Mouse (Mus musculus): ENCODE measurements around the gene Lbx2.

The Lbx2 gene

GRCm38 (mm10) chr6:83070311-83071219 lies 15.6 kb upstream of the Lbx2 start:
- 3% methylated on average over 58 of the region's 58 CpGs for WGBS

GRCm38 (mm10) chr6:83071220-83071619 lies 14.9 kb upstream of the Lbx2 start:
- WGBS, result 2% methylated on average over 24 of the region's 24 CpGs

GRCm38 (mm10) chr6:83074979-83075378 lies 11.2 kb upstream of the Lbx2 start:
- 18% methylated on average over 2 of the region's 2 CpGs for WGBS

- under 1% methylated on average over 54 of the region's 54 CpGs for WGBS
These were observed 8.4 kb upstream of the Lbx2 start, which contains the start of gene Pcgf1 for GRCm38 (mm10) chr6:83077630-83078323. Gene Pcgf1 (plus strand): TSS chr6:83077869.

- under 1% methylated on average over 46 of the region's 46 CpGs for WGBS
These were observed 7.8 kb upstream of the Lbx2 start for GRCm38 (mm10) chr6:83078324-83078858.

- WGBS, result 97% methylated on average over 5 of the region's 5 CpGs
These were observed 6.0 kb upstream of the Lbx2 start for GRCm38 (mm10) chr6:83080210-83080609.

- 21% methylated on average over 5 of the region's 5 CpGs for WGBS
These were observed 2.7 kb upstream of the Lbx2 start for GRCm38 (mm10) chr6:83083497-83083896.

GRCm38 (mm10) chr6:83084477-83084876 lies 1.7 kb upstream of the Lbx2 start:
- WGBS, result 19% methylated on average over 6 of the region's 6 CpGs

GRCm38 (mm10) chr6:83087205-83087925 lies 1.2 kb downstream of the Lbx2 start:
- WGBS, result 5% methylated on average over 47 of the region's 47 CpGs

GRCm38 (mm10) chr6:83087926-83088260 lies 1.7 kb downstream of the Lbx2 start:
- 15% methylated on average over 9 of the region's 9 CpGs for WGBS

GRCm38 (mm10) chr6:83092416-83093127 lies 6.4 kb downstream of the Lbx2 start:
- whole genome bisulfite sequencing, result 42% methylated on average over 6 of the region's 6 CpGs

- WGBS, result 69% methylated on average over 6 of the region's 6 CpGs
These were observed 9.8 kb downstream of the Lbx2 start for GRCm38 (mm10) chr6:83095968-83096367.

- 71% methylated on average over 2 of the region's 2 CpGs for WGBS
These were observed 12.2 kb downstream of the Lbx2 start for GRCm38 (mm10) chr6:83098411-83098810.

- WGBS, result 1% methylated on average over 25 of the region's 25 CpGs
These were observed 15.1 kb downstream of the Lbx2 start, which contains the start of the genes Ccdc142 and Gm42688 for GRCm38 (mm10) chr6:83101316-83101687. Gene Ccdc142 (plus strand): TSS chr6:83101601. Gene Gm42688 (plus strand): TSS chr6:83101617.

GRCm38 (mm10) chr6:83101688-83102556 lies 15.8 kb downstream of the Lbx2 start:
- under 1% methylated on average over 74 of the region's 74 CpGs for WGBS

- 52% methylated on average over 11 of the region's 11 CpGs for WGBS
These were observed 17.0 kb downstream of the Lbx2 start for GRCm38 (mm10) chr6:83103130-83103650.

- 33% methylated on average over 4 of the region's 4 CpGs for WGBS
These were observed 18.0 kb downstream of the Lbx2 start for GRCm38 (mm10) chr6:83104158-83104557.

GRCm38 (mm10) chr6:83107566-83108400 lies 21.6 kb downstream of the Lbx2 start:
- WGBS, result 33% methylated on average over 13 of the region's 13 CpGs
